Mouse (Mus musculus) kidney, adult 8-10 months (tissue): ENCODE data around the gene Gm9936.
A peak's percentile ranks its signal among the peaks of the same experiment; 100 is the strongest.

Experiments
- DNase-seq, 2 experiments: peaks; one replicate each; pipeline ENCODE4 v3.0.0; 2022

The Gm9936 gene

DNA sequence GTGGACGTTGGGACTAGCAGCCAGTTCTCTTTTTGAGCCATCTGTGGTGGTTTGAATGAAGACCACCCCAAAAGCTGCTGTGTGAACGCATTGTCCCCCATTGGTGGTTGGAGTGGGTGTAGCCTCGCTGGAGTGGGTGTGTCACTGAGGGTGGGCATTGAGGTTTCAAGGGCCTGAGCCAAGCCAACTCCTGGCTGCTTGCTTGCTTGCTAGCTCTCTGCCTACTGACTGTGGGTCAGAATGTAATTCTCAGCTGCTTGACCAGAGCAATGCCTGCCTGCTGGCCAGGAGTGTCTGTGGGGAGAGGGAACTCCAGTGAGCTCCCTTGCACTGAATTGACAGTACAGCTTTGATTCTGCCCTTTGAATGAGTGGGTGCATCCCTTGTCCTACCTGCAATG, 28.7 kb downstream of the Gm9936 start:
- no peak for DNase-seq

DNA sequence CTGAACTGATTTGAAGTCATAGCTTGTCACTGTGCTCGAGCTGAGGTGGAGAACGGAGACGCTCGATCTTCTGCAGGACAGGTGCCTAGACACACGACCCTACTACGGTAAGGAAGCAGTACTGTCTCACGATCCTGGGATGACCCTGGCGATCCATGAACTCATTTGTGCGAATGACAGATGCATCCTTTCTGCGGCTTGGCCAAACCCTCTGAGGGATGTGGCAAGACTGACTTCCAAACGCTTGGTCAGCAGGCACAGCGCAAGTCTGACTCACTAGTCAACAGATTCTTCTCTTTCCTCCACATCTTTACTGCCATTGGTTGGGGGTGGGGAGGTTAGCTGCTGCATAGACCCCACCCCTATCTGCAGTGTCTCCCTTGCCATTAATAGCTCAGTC, 31.1 kb downstream of the Gm9936 start:
- no peak for DNase-seq

DNA sequence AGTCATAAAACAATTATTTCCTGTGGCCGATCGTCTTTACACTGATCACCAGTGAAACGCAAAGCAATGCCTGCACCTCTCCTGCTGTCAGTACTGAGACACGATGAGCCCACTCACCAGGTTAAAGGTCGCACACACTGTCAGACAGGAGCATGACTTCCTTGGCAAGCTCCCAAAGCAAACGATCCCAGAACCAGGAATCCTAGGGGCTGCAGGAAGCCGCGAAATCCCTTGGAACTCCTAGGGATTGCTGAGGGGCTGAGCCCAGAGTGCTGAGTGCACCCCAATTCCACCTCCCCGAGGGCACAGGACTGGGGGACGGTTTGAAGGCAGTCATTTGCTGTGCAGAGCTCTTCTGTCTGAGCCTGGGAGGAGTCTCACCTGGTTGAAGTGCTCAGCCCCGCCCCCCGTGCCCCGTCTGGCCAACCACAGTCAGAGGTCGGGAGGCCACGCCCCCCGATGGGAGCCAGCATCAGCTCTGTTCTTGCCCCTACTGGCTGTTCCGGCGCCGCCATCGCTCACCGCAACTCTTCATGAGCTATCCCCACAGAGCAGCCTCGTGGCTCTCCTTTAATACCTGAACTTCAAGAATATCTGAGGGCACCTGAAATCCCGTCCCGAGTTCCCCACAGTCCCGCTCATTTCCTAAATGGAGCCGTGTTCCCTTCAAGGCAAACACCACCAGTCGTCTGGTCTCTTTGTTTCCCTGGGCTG, 32.3 kb downstream of the Gm9936 start:
- DNase-seq, result peak; percentile 78 to 85

DNA sequence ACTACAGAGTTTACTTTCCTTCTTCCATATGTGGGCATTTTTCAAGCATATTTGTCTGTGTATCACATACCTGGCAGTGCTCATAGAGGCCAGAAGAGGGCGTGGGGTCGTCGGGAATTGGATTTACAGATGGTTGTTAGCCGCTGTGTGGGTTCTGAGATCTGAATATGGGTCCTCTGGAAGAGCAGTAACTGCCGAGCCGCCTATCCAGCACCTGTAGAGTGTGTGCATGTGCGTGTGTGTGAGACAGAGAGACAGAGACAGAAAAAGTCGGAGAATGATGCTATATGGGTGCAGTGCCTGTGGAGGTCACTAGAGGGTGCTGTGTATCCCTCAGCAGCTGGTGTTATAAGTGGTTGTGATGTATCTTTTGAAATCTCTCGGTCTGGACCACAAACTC, 34.3 kb downstream of the Gm9936 start:
- peak in 1 of 2 experiments; percentile 66 for DNase-seq

DNA sequence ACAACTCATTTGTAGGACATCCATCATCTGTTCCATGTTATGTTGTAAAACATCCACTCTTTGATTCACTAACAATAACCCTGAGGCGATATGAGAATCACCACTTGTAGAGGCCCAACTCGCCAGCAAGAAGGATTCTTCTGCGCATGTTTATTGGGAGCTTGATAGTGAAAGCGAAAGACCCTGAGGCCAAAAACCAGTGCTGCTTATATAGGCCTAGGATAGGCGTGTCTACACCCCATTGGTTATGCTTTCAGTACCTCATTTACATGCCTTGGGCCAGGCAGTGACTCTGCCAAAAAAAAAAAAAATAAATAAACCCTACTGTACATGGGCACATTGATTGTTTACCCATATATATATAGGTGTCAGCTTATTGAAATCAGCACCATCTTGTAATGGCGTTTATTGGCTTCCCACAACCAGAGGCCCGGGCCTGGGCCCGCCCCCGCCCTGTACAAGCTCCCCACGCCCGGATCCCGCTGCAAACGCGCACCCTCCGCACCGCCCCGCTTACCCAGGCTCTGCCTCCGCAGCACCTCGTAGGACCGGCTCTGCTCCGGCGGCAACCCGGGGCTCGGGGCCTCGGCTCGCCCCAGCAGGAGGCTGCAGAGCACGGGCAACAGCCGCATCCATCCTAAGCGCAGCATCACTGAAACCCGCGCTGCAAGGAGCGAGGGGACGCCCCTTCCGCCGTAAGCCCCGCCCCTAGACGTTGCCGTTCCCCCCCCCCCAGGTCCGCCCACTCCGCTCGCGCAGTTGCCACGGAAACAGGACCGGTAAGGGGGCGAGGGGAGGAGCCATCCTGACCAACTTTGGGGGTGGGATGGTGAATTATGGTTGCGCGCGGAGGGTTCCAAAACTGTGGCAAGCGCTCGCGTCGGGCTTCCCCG, 35.4 kb downstream of the Gm9936 start, which contains the start of gene 1500011B03Rik:
Gene 1500011B03Rik (minus strand): TSS at position 673 of the 893 bp plus-strand sequence.
- DNase-seq, result peak; percentile 34 to 56

DNA sequence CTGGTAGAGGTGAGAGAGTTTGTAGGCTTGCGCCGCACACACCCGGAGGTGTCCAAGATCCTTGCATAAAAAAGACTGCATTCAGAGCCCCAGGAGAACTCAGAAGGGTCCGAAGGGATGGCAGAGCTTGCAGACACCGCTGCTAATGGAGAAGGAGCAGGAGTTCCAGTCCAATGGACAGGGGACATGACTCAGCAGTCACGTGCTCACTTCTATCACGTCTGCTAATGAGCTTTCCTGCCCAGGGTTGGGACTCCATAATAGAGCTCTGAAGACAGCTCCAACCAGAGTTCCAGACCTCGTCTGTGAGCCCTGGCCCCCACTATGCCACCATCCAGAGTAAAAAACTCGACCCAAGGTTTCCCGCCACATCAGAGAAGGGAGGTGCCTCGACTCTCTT, 40.4 kb downstream of the Gm9936 start:
- DNase-seq, result peak in 1 of 2 experiments; percentile 42

DNA sequence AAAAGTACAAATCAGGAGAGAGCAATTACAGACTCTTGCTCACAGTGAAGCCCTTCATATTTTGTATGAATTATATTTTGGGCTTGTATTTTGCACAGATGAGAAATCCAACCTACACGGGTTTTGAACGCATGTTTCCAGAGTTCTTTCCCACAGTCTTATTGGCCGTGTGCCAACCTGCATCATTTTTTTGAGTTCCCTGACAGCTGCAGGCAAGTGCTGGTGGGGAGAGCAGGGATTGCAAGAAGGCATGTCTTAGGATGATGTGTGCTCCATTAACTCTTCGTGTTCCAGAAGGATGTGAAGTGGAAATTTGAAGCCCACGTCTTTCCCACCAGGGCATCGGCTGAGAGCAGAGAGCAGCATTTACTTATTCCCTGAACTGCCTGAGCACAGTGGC, 41.9 kb downstream of the Gm9936 start:
- no peak for DNase-seq

DNA sequence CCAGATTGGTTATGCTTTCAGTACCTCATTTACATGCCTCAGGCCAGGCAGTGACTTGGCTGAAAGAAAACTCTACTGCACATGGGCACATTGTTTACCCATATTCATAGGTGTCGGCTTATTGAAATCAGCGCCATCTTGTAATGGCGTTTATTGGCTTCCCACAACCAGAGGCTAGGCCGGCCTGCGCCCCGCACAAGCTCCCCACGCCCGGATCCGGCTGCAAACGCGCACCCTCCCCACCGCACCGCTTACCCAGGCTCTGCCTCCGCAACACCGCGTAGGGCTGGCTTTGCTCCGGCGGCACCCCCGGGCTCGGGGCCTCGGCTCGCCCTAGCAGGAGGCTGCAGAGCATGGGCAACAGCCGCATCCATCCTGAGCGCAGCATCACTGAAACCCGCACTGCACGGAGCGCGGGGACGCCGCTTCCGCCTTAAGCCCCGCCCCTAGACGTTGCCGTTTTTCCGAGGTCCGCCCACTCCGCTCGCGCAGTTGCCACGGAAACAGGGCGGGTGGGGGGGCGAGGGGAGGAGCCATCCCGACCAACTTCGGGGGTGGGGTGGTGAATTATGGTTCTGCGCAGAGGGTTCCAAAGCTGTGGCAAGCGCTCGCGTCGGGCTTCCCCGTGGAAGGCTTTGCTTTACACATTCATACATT, 44.8 kb downstream of the Gm9936 start:
- peak; percentile 73 to 77 for DNase-seq

DNA sequence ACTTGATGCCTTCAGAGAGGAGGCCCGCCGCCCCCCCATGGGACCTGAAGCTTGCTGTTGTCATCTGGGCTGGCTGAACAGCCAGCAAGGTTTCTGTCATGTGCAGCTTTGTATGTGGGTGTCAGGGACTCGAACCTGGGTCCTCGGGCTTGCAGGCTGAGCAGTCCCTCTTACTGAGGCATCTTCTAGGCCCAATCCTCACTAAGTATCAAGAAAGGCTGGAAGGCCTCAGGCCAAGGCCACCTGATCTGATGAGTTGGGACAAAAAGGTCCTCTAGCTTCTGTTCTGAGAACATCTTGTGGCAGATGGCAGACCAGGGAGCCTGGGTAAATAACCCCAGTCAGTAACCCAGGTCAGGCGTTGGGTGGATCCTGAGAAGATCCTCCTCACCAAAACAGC, 48.7 kb downstream of the Gm9936 start:
- no peak for DNase-seq

DNA sequence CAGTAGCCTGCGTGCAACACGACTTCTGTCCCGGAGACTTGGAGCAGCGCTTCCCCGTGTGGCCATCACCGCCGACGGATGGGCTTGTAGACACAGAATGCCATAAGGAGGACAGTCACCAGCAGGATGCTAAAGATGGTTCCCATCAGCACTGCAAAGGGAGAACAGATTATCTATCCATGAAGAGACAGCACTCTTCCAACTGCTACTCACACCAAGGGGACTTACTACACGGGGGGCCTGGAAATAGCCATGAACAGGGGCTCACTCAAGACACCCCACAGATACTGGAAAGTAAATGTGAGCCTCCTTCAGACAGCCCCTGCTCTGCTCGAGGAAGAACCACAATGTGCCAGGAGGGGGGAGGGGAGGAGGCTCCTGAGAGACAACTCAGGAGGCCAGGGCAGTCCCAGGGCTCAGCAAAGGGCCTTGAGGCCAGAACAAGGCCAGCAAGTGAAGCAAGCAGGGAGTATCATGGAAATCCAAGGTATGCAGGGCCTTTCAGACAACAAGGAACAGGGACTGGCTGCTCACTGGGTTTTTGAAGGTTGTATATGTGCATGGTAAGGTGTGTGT, 49.2 kb downstream of the Gm9936 start:
- no peak for DNase-seq

DNA sequence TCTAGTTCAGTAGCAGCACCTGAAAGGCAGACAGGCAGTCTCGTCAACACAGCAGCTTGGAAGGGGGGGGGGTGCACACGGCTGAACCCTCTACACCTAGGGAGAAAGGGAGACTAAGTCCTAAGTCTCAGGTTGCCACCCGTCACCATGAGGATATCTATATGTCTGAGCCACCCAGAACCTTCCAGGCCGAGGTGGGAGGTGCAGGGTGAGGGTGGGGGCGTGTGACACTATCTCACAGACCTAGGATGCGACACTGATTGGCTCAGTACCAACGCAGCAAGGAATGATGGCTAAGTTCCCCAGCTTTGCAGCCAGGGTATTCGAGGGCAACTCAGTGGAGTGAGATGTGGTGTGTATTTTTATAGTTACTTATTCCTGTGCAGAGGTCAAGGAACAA, 50.1 kb downstream of the Gm9936 start:
- DNase-seq, result no peak

DNA sequence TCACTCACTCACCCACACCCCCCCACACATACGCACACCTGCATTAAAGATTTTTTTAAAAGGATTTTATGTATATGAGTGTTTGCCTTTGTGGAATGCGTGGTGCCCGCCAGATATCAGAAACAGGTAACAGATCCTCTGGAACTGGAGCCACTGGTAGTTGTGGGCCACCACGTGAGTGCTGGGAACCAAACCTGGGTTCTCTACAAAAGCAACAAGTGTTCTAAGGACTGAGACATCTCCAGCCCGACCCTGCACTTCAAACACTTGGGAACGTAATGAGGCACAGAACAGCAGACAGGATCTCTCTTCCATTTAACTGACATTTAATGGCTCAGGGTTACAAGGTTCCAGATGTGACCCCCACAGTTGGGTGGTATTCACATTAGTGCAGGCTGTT, 50.6 kb downstream of the Gm9936 start:
- no peak for DNase-seq

DNA sequence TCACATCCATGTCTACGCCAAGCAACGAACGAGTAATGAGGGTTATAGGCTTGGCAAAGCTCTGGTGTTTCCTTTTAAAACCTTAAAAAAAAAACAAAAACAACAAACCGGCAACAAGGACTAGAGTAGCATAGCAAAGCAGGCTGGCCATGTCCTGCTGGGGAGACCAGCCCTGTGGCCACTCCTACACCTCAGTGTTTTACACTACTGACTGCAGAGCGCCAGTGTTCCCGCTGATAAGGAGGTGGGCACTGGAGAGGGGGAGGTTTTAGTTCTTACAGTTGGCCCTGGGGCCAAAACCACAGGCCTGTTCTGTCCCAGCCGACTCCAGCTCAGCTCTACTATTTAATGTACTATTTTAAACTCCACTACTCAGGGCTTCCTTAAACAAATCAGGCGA, 51.0 kb downstream of the Gm9936 start:
- DNase-seq, result no peak

DNA sequence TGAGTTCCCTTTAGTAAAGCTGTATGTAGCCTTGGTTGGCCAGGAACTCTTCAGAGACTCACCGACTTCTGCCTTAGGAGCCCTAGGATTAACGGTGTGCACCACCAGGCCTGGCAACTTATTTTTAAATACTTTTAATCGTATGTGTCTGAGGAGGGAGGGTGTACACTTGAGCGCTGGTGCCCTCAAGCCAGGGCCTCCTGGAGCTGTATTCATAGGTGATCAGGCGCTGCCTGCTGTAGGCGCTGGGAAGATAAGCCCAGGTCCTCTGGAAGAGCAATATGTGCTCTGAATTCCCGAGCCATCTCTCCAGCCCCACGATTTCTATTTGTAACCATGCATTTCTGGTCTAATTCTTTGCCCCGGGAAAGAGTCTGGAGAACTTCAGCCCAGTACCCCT, 51.4 kb downstream of the Gm9936 start:
- no peak for DNase-seq

DNA sequence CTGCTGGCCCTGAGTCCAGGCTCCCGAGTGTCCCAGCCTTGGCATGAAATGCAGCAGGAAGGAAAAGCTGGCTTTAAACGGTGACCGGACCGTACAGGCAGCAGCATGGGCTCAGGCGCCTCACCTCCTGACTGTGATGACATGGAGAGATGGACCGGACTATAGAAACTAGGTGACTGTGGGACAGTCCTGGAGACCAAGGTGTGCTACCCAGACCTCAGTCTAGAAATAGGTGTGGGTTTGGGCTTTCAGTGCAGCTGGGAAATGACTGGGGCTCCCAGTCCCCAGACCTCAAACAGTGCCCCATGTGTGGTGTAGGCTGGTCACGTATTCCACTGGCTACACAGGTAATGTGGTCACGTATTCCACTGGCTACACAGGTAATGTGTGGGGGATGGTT, 51.8 kb downstream of the Gm9936 start:
- DNase-seq, result no peak
